Mouse (Mus musculus) fat pad, adult 2 months (tissue): Measurements from ENCODE around the gene Pttg1.

Source experiments
- DNase-seq: peaks from one replicate; pipeline ENCODE4 v3.0.0-alpha.2; 2011; ENCODE audit warnings: low read depth, low spot score; ENCODE audit errors: extremely low read depth

Gene Pttg1

GRCm38 (mm10) chr11:43377083-43377850, 48.8 kb downstream of the Pttg1 start:
- no peak for DNase-seq

GRCm38 (mm10) chr11:43376598-43376997, 49.5 kb downstream of the Pttg1 start:
- no peak for DNase-seq

- no peak for DNase-seq
Measured at GRCm38 (mm10) chr11:43374956-43375355, 51.1 kb downstream of the Pttg1 start.

- DNase-seq = no peak
Measured at GRCm38 (mm10) chr11:43373367-43373766, 52.7 kb downstream of the Pttg1 start.

GRCm38 (mm10) chr11:43371807-43372206, 54.2 kb downstream of the Pttg1 start:
- no peak for DNase-seq
